16 mouse cellular contexts compared by ENCODE assay signal in genomic region chr16:31286801-31287488, GRCm38 (mm10). TPM values are rescaled to one million over a fixed set of nuclear protein-coding genes. Genes with fewer than 3 reads are reported as not detected.
"Had no signal": no experiment of that assay in that cellular context is flagged by ENCODE, and none has a peak within 500 bp of the region (broad histone marks: within the 10 kb centered on the region; RNA-seq: fewer than 3 reads in every experiment).

No protein-coding gene starts in this region.

- H3K4me3 ChIP-seq: limb, embryonic 10.5 days; liver, embryonic 12.5 days; lung, embryonic 15.5 days; midbrain, embryonic 10.5 days; midbrain, embryonic 15.5 days; neural tube, embryonic 13.5 days had no signal

- H3K9me3 ChIP-seq: limb, embryonic 10.5 days; liver, embryonic 12.5 days; lung, embryonic 15.5 days; midbrain, embryonic 10.5 days; midbrain, embryonic 15.5 days; neural tube, embryonic 13.5 days had no signal

- DNase-seq: kidney, adult 11 months; kidney, adult 9 months; kidney, postnatal 36 days; layer of hippocampus, adult 9-11 months; right cerebral cortex, postnatal 25 days; thymus, postnatal 36 days had no signal

- ATAC-seq: inflammation-experienced regulatory T-cells, adult 6 months; liver, embryonic 12.5 days; midbrain, embryonic 15.5 days had no signal

- H3K4me2 ChIP-seq: liver, embryonic 12.5 days; lung, embryonic 15.5 days; midbrain, embryonic 15.5 days; neural tube, embryonic 13.5 days had no signal

- H3K4me1 ChIP-seq: limb, embryonic 10.5 days; midbrain, embryonic 10.5 days; midbrain, embryonic 15.5 days; neural tube, embryonic 13.5 days had no signal

- H3K36me3 ChIP-seq: limb, embryonic 10.5 days; liver, embryonic 12.5 days; lung, embryonic 15.5 days; midbrain, embryonic 10.5 days; midbrain, embryonic 15.5 days; neural tube, embryonic 13.5 days had no signal

- H3K9ac ChIP-seq: liver, embryonic 12.5 days; lung, embryonic 15.5 days; midbrain, embryonic 15.5 days; neural tube, embryonic 13.5 days had no signal

- H3K27ac ChIP-seq: kidney, postnatal 0 days; limb, embryonic 10.5 days; liver, embryonic 12.5 days; lung, embryonic 15.5 days; midbrain, embryonic 10.5 days; midbrain, embryonic 15.5 days; neural tube, embryonic 13.5 days; stomach, postnatal 0 days had no signal

- H3K27me3 ChIP-seq: liver, embryonic 12.5 days; lung, embryonic 15.5 days; midbrain, embryonic 15.5 days; neural tube, embryonic 13.5 days had no signal

RNA-seq across cellular contexts. Expression of gene Apod, which starts 27.7 kb away (rescaled TPM):
- polyA plus RNA-seq: liver, embryonic 12.5 days; liver, embryonic 16.5 days had no signal
